Mouse (Mus musculus): ENCODE results near the gene Sstr3. TPM values are rescaled to one million over a fixed set of nuclear protein-coding genes. Genes with fewer than 3 reads are reported as not detected.

Sstr3 gene
- polyA plus RNA-seq, 1 experiment from 2014 or later: not detected

DNA sequence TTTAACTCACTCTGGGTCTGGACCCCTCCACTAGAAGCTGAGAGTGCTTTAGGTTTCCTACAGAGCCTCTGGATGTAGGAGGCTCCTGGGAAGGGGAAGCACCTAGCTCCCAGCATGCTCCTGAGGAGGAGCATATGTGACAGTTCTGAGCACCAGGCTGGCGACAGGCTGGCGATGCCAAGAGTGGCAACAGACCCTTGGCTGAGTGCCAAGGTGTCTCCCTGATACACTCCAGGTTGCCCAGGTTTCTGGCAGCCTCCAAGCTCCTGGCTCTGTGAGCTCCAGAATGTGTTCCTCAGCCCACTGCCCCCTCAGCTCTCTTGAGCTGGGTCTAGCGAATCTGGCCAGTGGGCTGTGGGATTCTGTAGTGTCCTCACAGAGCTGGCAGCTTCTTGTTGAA, 2.9 kb downstream of the Sstr3 start:
- H3K36me3 ChIP-seq: no peaks in the 10 kb centered on the region
- H3K27ac ChIP-seq (replicated peaks): peak overlapping the region; percentile 60
- ATAC-seq (ENCODE audit: extremely low read depth, insufficient number of reproducible peaks, low FRiP score, low TSS enrichment): 0 out of 2 replicates have a peak, but pooled peaks have one; percentile 20
- 16% methylated on average over 3 of the region's 3 CpGs for WGBS
- no peak overlapping the region for H3K4me3 ChIP-seq
- H3K4me2 ChIP-seq: 0 out of 2 replicates have a peak overlapping the region, but pooled peaks have one; percentile 3
- H3K9ac ChIP-seq: peak overlapping the region; percentile 2
- peaks cover 61% of the 10 kb centered on the region for H3K27me3 ChIP-seq (replicated peaks)
- H3K9me3 ChIP-seq: no peaks in the 10 kb centered on the region
- peaks cover 32% of the 10 kb centered on the region for H3K4me1 ChIP-seq

DNA sequence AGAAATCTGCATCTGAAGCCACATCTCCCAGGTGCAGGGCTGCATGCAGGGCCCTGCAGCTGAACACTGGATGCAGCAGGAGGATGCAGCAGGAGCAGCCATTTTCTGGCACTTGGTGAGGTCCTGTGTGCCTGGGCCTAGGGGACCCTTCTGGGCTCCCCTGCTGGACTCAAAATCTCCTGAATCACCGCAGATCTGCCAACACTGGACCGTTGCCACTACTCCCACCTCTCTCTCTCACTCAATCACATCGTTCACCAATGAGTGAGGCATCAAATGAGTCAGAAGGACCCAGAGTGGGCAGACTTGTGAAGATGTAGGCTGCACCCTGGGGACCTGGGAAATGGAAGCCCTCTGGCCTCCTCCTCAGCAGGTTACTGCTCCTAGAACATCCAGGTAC, 3.4 kb downstream of the Sstr3 start:
- Histone ChIP-seq H3K27me3 (replicated peaks) (peaks cover 58% of the 10 kb centered on the region), H3K4me3 (no peak overlapping the region), H3K9me3 (no peaks in the 10 kb centered on the region), H3K4me2 (no peak overlapping the region), H3K9ac (peak overlapping the region; percentile 2; the same call in 1 of the 2 replicates), H3K36me3 (no peaks in the 10 kb centered on the region), H3K27ac (replicated peaks) (peak overlapping the region; percentile 60), H3K4me1 (peaks cover 32% of the 10 kb centered on the region)
- ATAC-seq (ENCODE audit: extremely low read depth, insufficient number of reproducible peaks, low FRiP score, low TSS enrichment): no peak
- 64% methylated on average over 3 of the region's 3 CpGs for WGBS

DNA sequence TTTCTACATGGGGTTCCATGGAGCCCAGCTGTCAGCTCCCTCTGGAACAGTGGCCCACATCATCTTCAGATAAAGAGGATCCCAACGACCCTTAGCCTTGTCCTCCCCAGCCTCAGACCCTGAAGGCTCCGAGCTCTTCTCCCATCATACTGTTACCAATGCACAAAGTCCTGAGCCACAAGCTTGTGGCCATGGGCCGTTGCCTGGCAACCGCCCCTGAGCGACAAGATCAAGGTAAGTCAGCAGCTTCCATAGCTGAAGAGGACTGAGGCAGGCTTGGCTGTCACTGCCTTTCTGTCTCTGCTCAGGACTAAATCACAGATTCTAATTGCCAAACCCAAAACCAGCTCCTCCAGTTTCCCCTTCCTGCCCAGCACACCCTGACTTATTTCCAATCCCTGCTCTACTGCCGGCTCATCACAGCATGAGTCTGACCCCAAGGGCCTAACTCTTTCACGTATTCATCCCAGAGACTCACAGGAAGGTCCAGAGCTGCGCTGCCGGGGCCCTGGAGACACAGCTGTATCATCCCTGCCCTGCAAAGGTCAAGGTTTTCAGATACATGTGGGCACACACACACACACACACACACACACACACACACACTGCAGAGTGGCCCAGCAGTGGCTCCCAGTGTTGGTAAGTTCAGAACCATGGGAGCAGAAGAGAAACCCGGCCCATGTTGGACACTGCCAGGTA, 8.6 kb downstream of the Sstr3 start:
- Histone ChIP-seq H3K27ac (replicated peaks) (no peak overlapping the region), H3K9ac (peak overlapping the region; percentile 13; the same call in 1 of the 2 replicates), H3K4me2 (no peak overlapping the region), H3K4me3 (no peak overlapping the region), H3K9me3 (no peaks in the 10 kb centered on the region), H3K4me1 (peaks cover 9% of the 10 kb centered on the region), H3K36me3 (no peaks in the 10 kb centered on the region), H3K27me3 (replicated peaks) (peaks cover 28% of the 10 kb centered on the region)
- ATAC-seq (ENCODE audit: extremely low read depth, insufficient number of reproducible peaks, low FRiP score, low TSS enrichment): no peak
- 56% methylated on average over 10 of the region's 10 CpGs for WGBS

DNA sequence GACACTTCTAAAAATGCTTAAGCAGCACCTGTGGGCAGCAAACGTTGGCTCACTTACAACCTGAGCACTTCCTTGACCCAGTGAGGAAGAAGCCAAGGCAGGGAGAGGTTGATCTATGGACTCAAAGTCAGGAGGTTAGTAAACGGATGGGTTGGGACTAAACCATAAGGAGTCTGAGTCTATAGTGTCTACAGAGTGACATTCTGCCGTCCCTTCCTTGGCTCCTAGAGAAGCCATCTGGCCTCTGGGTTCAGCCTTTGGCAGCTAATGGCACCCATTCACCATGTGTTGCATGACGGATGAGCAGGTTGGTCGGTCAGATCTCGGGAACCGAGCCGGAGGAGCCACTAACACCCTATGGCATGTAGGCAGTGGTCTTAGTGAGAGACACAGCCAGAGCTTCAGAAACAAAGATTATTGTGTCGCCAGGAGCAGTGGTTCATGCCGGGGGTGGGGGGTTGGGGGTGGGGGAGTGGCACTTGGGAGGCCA, 11.1 kb downstream of the Sstr3 start:
- WGBS: 65% methylated on average over 10 of the region's 10 CpGs
- Histone ChIP-seq H3K36me3 (no peaks in the 10 kb centered on the region), H3K4me1 (peaks cover 34% of the 10 kb centered on the region), H3K4me3 (no peak overlapping the region), H3K9ac (0 out of 2 replicates have a peak overlapping the region, but pooled peaks have one; percentile 25), H3K9me3 (no peaks in the 10 kb centered on the region), H3K4me2 (no peak overlapping the region), H3K27ac (replicated peaks) (no peak overlapping the region), H3K27me3 (replicated peaks) (peaks cover 10% of the 10 kb centered on the region)
- ATAC-seq (ENCODE audit: extremely low read depth, insufficient number of reproducible peaks, low FRiP score, low TSS enrichment): no peak

DNA sequence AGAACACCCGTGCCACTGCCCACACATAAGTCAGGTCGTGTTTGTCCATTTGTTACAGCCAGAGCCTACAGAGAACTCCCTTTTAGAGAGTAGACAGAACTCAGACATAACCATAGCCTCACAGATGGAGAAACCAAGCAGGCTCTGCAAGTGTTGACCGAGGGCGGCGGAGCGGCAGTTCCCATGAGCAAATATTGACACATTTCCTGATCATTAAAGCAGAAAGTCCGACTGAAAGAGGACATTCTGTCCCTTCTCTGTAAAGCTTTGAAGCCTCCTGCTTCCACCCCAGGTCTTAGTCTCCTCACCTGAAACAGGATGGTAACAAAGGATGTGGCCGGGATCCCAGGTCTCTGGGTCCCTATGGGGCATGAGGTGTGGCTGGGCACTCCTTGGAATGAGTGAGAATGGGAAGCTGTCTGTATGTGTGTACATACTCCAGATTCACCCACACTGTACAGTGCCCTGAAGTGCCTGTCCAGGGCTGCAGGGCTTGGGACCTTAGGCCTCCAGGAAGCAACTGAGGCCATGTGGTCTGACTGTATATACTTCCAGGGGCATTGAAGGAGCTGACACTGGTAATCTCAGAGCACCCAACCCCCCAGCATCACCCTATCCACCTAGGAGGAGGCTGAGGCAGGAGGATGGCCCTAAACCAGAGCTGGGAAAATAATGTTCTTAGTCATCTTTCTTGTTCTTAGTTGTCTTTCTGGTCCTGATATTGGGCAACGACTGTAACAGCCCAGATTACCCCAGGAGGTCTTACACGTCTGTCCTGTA, 11.7 kb downstream of the Sstr3 start:
- no peaks in the 10 kb centered on the region for H3K9me3 ChIP-seq
- no peak overlapping the region for H3K27ac ChIP-seq (replicated peaks)
- 68% methylated on average over 10 of the region's 10 CpGs for WGBS
- no peak overlapping the region for H3K4me3 ChIP-seq
- no peaks in the 10 kb centered on the region for H3K36me3 ChIP-seq
- H3K9ac ChIP-seq: 0 out of 2 replicates have a peak overlapping the region, but pooled peaks have one; percentile 25
- peaks cover 40% of the 10 kb centered on the region for H3K4me1 ChIP-seq
- peaks cover 3% of the 10 kb centered on the region for H3K27me3 ChIP-seq (replicated peaks)
- no peak for ATAC-seq (ENCODE audit: extremely low read depth, insufficient number of reproducible peaks, low FRiP score, low TSS enrichment)
- H3K4me2 ChIP-seq: no peak overlapping the region

DNA sequence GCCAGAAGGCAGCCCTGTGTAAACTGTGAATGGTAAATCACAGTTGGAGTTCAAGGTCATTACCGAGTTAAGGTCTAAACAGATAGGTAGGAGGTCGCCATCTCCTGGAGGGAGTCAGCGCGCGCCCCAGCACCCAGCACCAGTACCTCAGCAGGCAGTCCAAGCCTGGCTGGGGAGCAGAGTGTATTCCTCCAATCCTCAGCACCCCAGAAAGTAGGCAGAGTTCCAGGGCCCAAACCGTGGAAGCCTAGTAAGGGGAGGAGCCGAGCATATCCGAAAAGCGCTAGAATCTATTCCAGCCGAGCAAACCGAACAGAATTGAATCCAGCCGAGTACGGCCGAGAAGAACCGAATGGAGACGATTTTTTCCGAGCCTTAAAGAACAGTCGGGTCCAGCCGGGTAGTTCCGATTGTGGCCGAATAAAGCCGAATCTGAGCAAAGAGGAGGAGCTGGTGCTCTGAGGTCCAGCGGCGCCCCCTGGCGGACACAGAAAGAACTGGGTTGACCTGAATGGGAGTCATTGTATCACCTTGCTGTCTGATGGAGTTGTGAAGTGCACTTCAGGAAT, 12.5 kb downstream of the Sstr3 start:
- ATAC-seq (ENCODE audit: extremely low read depth, insufficient number of reproducible peaks, low FRiP score, low TSS enrichment): peak; percentile 45; the same call in 1 of the 2 replicates
- Histone ChIP-seq H3K9me3 (no peaks in the 10 kb centered on the region), H3K4me1 (peaks cover 47% of the 10 kb centered on the region), H3K4me3 (peak overlapping the region; percentile 46), H3K27ac (replicated peaks) (peak overlapping the region; percentile 88), H3K9ac (peak overlapping the region; percentile 85), H3K4me2 (peak overlapping the region; percentile 68), H3K27me3 (replicated peaks) (no peaks in the 10 kb centered on the region; the same call in 1 of the 2 replicates), H3K36me3 (no peaks in the 10 kb centered on the region)
- under 1% methylated on average over 25 of the region's 25 CpGs for WGBS

DNA sequence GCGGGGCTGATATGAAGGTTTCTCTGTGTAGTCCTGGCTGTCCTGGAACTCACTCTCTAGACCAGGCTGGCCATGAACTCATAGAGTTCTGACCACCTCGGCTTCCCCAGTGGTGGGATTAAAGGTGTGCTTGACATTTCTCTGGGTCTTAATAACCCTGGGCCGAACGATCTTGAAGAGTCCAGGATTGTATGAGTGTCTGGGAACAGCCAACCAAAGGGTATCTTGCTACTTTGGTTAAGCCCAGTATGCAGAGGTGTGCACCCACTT, 13.1 kb downstream of the Sstr3 start:
- 66% methylated on average over 4 of the region's 4 CpGs for WGBS
- Histone ChIP-seq H3K27ac (replicated peaks) (peak overlapping the region; percentile 88), H3K9ac (peak overlapping the region; percentile 85), H3K4me2 (peak overlapping the region; percentile 68), H3K4me1 (peaks cover 48% of the 10 kb centered on the region), H3K27me3 (replicated peaks) (no peaks in the 10 kb centered on the region), H3K36me3 (peaks cover under 1% of the 10 kb centered on the region; the same call in 1 of the 2 replicates), H3K9me3 (no peaks in the 10 kb centered on the region), H3K4me3 (peak overlapping the region; percentile 46)
- no peak for ATAC-seq (ENCODE audit: extremely low read depth, insufficient number of reproducible peaks, low FRiP score, low TSS enrichment)

DNA sequence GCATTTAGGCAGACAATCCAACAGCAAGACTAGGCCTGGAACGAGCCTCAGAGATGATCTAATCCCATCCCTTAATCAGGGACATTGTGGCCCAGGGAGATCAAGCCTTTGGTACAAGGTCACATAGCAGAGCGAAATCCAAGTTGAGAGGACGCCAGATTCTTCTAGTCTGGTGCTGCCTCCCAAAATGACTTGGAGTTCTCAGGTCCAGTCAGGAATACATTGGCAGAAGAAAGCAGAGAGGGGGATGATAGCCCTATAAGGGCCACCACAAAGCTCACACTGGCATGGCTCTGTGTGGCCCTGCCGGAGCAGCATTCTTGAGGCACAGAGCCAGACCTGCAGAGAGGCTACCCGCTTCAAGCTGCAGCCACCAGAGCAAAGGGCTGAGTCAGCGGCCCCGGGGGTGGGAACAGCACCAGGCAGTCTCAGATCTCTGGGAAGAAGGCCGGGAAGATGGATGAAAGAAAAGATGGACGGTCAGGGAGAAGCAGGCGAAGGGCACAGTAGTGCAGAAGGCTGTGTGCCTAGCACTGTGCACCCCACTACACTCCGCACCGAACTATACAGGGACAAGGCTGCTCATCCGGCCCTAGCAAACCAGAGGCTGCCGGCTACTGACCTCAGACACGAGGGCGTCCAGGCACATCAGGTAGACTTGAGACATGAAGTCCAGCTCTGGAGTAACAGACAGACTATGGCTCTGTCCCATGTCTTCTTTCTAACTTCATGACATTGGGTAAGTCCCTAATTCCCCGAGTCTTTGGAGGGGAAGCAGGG, 13.6 kb downstream of the Sstr3 start, which contains the start of gene C1qtnf6:
TSS of gene C1qtnf6 (minus strand) at position 746 of the 780 bp plus-strand sequence.
- ATAC-seq (ENCODE audit: extremely low read depth, insufficient number of reproducible peaks, low FRiP score, low TSS enrichment): no peak
- peaks cover 6% of the 10 kb centered on the region for H3K36me3 ChIP-seq
- peak within 1 kb of the TSS; percentile 88 for H3K27ac ChIP-seq (replicated peaks)
- H3K27me3 ChIP-seq (replicated peaks): no peaks in the 10 kb centered on the region
- peak within 1 kb of the TSS; percentile 46 for H3K4me3 ChIP-seq
- no peaks in the 10 kb centered on the region for H3K9me3 ChIP-seq
- H3K4me1 ChIP-seq: peaks cover 48% of the 10 kb centered on the region
- peak within 1 kb of the TSS; percentile 85 for H3K9ac ChIP-seq
- H3K4me2 ChIP-seq: peak within 1 kb of the TSS; percentile 68
- WGBS: 59% methylated on average over 17 of the region's 17 CpGs

DNA sequence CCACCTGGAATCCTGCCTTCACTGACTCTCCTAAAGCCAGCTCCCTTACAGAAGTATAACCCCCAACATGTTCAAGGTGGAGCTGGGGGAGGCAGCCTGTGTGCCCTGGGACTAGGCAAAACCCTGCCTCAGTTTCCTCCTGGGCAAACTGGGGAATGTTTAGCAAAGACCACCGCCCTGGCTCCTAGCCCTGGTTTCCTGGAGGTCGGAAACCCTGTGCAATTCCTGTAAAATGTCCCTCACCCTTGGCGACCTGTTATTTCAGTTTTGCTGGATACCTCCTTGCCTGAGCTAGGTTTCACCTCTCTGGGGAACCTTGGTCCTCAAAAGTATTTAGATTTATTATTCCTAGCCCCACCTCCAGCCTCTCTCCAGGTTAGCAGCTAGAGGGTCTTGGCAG, 14.3 kb downstream of the Sstr3 start:
- peak overlapping the region; percentile 57; the same call in 1 of the 2 replicates for H3K4me3 ChIP-seq
- 67% methylated on average over 3 of the region's 3 CpGs for WGBS
- peak overlapping the region; percentile 88 for H3K27ac ChIP-seq (replicated peaks)
- peak overlapping the region; percentile 85 for H3K9ac ChIP-seq
- ATAC-seq (ENCODE audit: extremely low read depth, insufficient number of reproducible peaks, low FRiP score, low TSS enrichment): no peak
- H3K27me3 ChIP-seq (replicated peaks): no peaks in the 10 kb centered on the region
- peaks cover 48% of the 10 kb centered on the region for H3K4me1 ChIP-seq
- H3K4me2 ChIP-seq: peak overlapping the region; percentile 78
- H3K36me3 ChIP-seq: peaks cover 7% of the 10 kb centered on the region
- H3K9me3 ChIP-seq: no peaks in the 10 kb centered on the region

DNA sequence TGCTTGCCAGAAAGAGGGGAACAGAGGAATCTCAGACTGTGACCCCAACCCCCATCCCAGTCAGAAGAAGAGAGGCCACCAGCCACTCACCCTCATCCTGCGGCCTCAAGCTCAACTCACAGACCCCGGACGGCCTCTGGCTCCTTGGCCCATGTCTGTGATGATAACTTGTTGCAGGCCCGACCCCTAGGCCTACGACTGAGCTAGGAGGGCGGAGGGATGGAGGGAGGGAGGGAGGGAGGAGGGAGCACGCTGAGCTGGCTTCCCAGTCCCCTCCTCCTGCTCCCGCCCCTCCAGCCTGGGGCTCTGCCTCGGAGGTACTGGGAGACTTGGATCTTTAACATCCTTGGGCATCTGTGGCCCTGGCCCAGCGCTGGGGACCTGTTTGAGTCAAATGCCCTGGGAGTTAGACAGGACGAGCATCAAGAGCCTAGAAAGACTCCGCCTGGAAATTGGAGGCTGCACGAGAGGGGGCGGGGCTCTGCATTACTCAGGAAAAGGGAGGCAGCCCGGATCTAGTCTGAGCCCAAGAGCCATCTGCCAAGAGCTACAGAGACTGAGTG, 15.0 kb downstream of the Sstr3 start:
- Histone ChIP-seq H3K4me1 (peaks cover 48% of the 10 kb centered on the region), H3K9ac (peak overlapping the region; percentile 85), H3K4me3 (peak overlapping the region; percentile 57), H3K9me3 (no peaks in the 10 kb centered on the region), H3K27ac (replicated peaks) (peak overlapping the region; percentile 88), H3K4me2 (peak overlapping the region; percentile 78), H3K36me3 (peaks cover 11% of the 10 kb centered on the region), H3K27me3 (replicated peaks) (no peaks in the 10 kb centered on the region)
- 1% methylated on average over 15 of the region's 15 CpGs for WGBS
- peak; percentile 60 for ATAC-seq (ENCODE audit: extremely low read depth, insufficient number of reproducible peaks, low FRiP score, low TSS enrichment)
